Mouse (Mus musculus) kidney, postnatal 4 days (tissue): ENCODE measurements around the gene Psmb6.

Experiments
- DNase-seq, 2 experiments: peaks; one replicate each; pipeline ENCODE4 v3.0.0; 2021; ENCODE audit warnings: mixed read lengths in 2 of 2

Psmb6 gene

GRCm38 (mm10) chr11:70525184-70525678 is at the start of gene Psmb6:
TSS of gene Psmb6 (plus strand) at chr11:70525367.
- peak; percentile 89 to 94 for DNase-seq

- peak; percentile 33 to 54 for DNase-seq
Measured at GRCm38 (mm10) chr11:70485498-70485897, 39.7 kb upstream of the Psmb6 start.

- DNase-seq = peak in 1 of 2 experiments; percentile 24
Measured at GRCm38 (mm10) chr11:70487816-70488215, 37.4 kb upstream of the Psmb6 start.

- DNase-seq = no peak
Measured at GRCm38 (mm10) chr11:70489138-70489537, 36.0 kb upstream of the Psmb6 start.

- DNase-seq = no peak
Measured at GRCm38 (mm10) chr11:70489684-70490083, 35.5 kb upstream of the Psmb6 start.

GRCm38 (mm10) chr11:70499566-70500475 is 25.3 kb upstream of the Psmb6 start:
- peak; percentile 31 to 50 for DNase-seq

GRCm38 (mm10) chr11:70500476-70500812 is 24.7 kb upstream of the Psmb6 start:
- no peak for DNase-seq

GRCm38 (mm10) chr11:70502018-70502417 is 23.1 kb upstream of the Psmb6 start:
- DNase-seq = no peak

GRCm38 (mm10) chr11:70504970-70505369 is 20.2 kb upstream of the Psmb6 start, which contains the start of gene Tm4sf5:
TSS of gene Tm4sf5 (plus strand) at chr11:70505244.
- no peak for DNase-seq

GRCm38 (mm10) chr11:70506385-70506784 is 18.8 kb upstream of the Psmb6 start:
- DNase-seq = peak; percentile 86 to 88

GRCm38 (mm10) chr11:70506962-70507515 is 18.1 kb upstream of the Psmb6 start:
- DNase-seq = no peak

- peak; percentile 64 to 70 for DNase-seq
Measured at GRCm38 (mm10) chr11:70509753-70510564, 15.2 kb upstream of the Psmb6 start.

GRCm38 (mm10) chr11:70511242-70511641 is 13.9 kb upstream of the Psmb6 start:
- DNase-seq = no peak

GRCm38 (mm10) chr11:70511825-70512224 is 13.3 kb upstream of the Psmb6 start:
- no peak for DNase-seq

GRCm38 (mm10) chr11:70512709-70513342 is 12.3 kb upstream of the Psmb6 start:
- no peak for DNase-seq

- peak; percentile 16 to 26 for DNase-seq
Measured at GRCm38 (mm10) chr11:70513520-70513919, 11.6 kb upstream of the Psmb6 start.

- DNase-seq = no peak
Measured at GRCm38 (mm10) chr11:70514288-70514687, 10.9 kb upstream of the Psmb6 start, which contains the start of gene Vmo1. TSS of gene Vmo1 (minus strand) at chr11:70514616.

GRCm38 (mm10) chr11:70516352-70516751 is 8.8 kb upstream of the Psmb6 start:
- peak; percentile 32 to 43 for DNase-seq

- DNase-seq = no peak
Measured at GRCm38 (mm10) chr11:70518436-70518835, 6.7 kb upstream of the Psmb6 start.

GRCm38 (mm10) chr11:70518923-70519322 is 6.2 kb upstream of the Psmb6 start, which contains the start of gene Gltpd2:
TSS of gene Gltpd2 (plus strand) at chr11:70519196.
- no peak for DNase-seq

- DNase-seq = peak; percentile 60 to 79
Measured at GRCm38 (mm10) chr11:70520178-70520769, 4.9 kb upstream of the Psmb6 start.
